Comparison of ENCODE assay signal across 8 mouse cellular contexts in genomic region chr19:5638416-5639005, GRCm38 (mm10). TPM values are rescaled to one million over a fixed set of nuclear protein-coding genes. Genes with fewer than 3 reads are reported as not detected.
DNase-seq lines count a peak whose midpoint lies in the region; ATAC-seq and TF ChIP-seq lines count a peak whose summit lies in the region.

No protein-coding gene starts in this region.

- ATAC-seq in lung, postnatal 0 days = no peak
- ATAC-seq in forebrain, embryonic 12.5 days (ENCODE audit: low FRiP score) = no peak
- ATAC-seq in limb, embryonic 13.5 days (ENCODE audit: low FRiP score, low read depth) = no peak
- no peak for ATAC-seq in stomach, embryonic 14.5 days (ENCODE audit: insufficient number of reproducible peaks, insufficient read depth, low FRiP score, low read depth)

- H3K36me3 ChIP-seq in lung, postnatal 0 days (ENCODE audit: insufficient read depth, low read length) = peaks cover 12% of the 10 kb centered on the region; the same call in 1 of the 2 replicates
- peaks cover 44% of the 10 kb centered on the region for H3K36me3 ChIP-seq in forebrain, embryonic 12.5 days (replicated peaks)
- H3K36me3 ChIP-seq in limb, embryonic 13.5 days = peaks cover 50% of the 10 kb centered on the region
- H3K36me3 ChIP-seq in stomach, embryonic 14.5 days (ENCODE audit: control insufficient read depth, insufficient read depth, low read length) = peaks cover 43% of the 10 kb centered on the region

- H3K27me3 ChIP-seq in lung, postnatal 0 days (replicated peaks; ENCODE audit: insufficient read depth, low read length) = no peaks in the 10 kb centered on the region
- no peaks in the 10 kb centered on the region for H3K27me3 ChIP-seq in forebrain, embryonic 12.5 days
- no peaks in the 10 kb centered on the region for H3K27me3 ChIP-seq in limb, embryonic 13.5 days
- H3K27me3 ChIP-seq in stomach, embryonic 14.5 days (ENCODE audit: control insufficient read depth, insufficient read depth, low read length) = no peaks in the 10 kb centered on the region

- peak overlapping the region; percentile 97 for H3K27ac ChIP-seq in lung, postnatal 0 days (ENCODE audit: low read length)
- H3K27ac ChIP-seq in forebrain, embryonic 12.5 days = no peak overlapping the region
- H3K27ac ChIP-seq in limb, embryonic 13.5 days = no peak overlapping the region
- no peak overlapping the region for H3K27ac ChIP-seq in stomach, embryonic 14.5 days (ENCODE audit: low read length)

- no peak for DNase-seq in lung, postnatal 0 days (ENCODE audit: low spot score)
- DNase-seq in lung, postnatal 10 days = no peak
- DNase-seq in layer of hippocampus, postnatal 25 days (ENCODE audit: extremely low spot score in 1 of 2, low spot score in 1 of 2) = no peak
- no peak for DNase-seq in embryo, embryonic 10.5 days (ENCODE audit: low spot score)
- no peak for DNase-seq in urinary bladder, adult 2 months (ENCODE audit: low spot score)

- H3K4me3 ChIP-seq in lung, postnatal 0 days (ENCODE audit: low read depth, low read length) = peak overlapping the region; percentile 92
- H3K4me3 ChIP-seq in forebrain, embryonic 12.5 days (replicated peaks) = peak overlapping the region; percentile 89
- peak overlapping the region; percentile 79 for H3K4me3 ChIP-seq in limb, embryonic 13.5 days
- H3K4me3 ChIP-seq in stomach, embryonic 14.5 days (ENCODE audit: low read depth, low read length) = peak overlapping the region; percentile 83

- no peaks in the 10 kb centered on the region for H3K9me3 ChIP-seq in lung, postnatal 0 days (ENCODE audit: low read length)
- H3K9me3 ChIP-seq in forebrain, embryonic 12.5 days = no peaks in the 10 kb centered on the region
- no peaks in the 10 kb centered on the region for H3K9me3 ChIP-seq in limb, embryonic 13.5 days
- H3K9me3 ChIP-seq in stomach, embryonic 14.5 days (ENCODE audit: control insufficient read depth, low read depth, low read length) = no peaks in the 10 kb centered on the region

- H3K4me1 ChIP-seq in lung, postnatal 0 days (ENCODE audit: insufficient read depth, low read depth, low read length) = peaks cover 11% of the 10 kb centered on the region
- H3K4me1 ChIP-seq in forebrain, embryonic 12.5 days = peaks cover 22% of the 10 kb centered on the region
- peaks cover 26% of the 10 kb centered on the region for H3K4me1 ChIP-seq in limb, embryonic 13.5 days
- H3K4me1 ChIP-seq in stomach, embryonic 14.5 days (ENCODE audit: control insufficient read depth, insufficient read depth, low read length) = peaks cover 7% of the 10 kb centered on the region; the same call in 1 of the 2 replicates

- no peak for TF ChIP-seq CTCF in lung, postnatal 0 days (IDR thresholded peaks at IDR 0.05)

- 90% methylated on average over 18 of the region's 18 CpGs for WGBS in lung, postnatal 0 days
- WGBS in forebrain, embryonic 12.5 days = 93% methylated on average over 18 of the region's 18 CpGs
- WGBS in limb, embryonic 13.5 days = 90% methylated on average over 18 of the region's 18 CpGs
- WGBS in stomach, embryonic 14.5 days = 92% methylated on average over 18 of the region's 18 CpGs

- no peak for TF ChIP-seq EP300 in lung, postnatal 0 days (IDR thresholded peaks at IDR 0.05)

- peak overlapping the region; percentile 86 for H3K4me2 ChIP-seq in lung, postnatal 0 days (replicated peaks; ENCODE audit: low read depth, low read length)
- H3K4me2 ChIP-seq in forebrain, embryonic 12.5 days = peak overlapping the region; percentile 82
- peak overlapping the region; percentile 92 for H3K4me2 ChIP-seq in limb, embryonic 13.5 days (replicated peaks)
- H3K4me2 ChIP-seq in stomach, embryonic 14.5 days (replicated peaks; ENCODE audit: low read depth, low read length) = peak overlapping the region; percentile 79

- H3K9ac ChIP-seq in lung, postnatal 0 days (replicated peaks; ENCODE audit: low read depth) = peak overlapping the region; percentile 85
- H3K9ac ChIP-seq in forebrain, embryonic 12.5 days = peak overlapping the region; percentile 93
- H3K9ac ChIP-seq in limb, embryonic 13.5 days = peak overlapping the region; percentile 87
- peak overlapping the region; percentile 84 for H3K9ac ChIP-seq in stomach, embryonic 14.5 days (replicated peaks; ENCODE audit: low read depth, low read length)

RNA-seq across cellular contexts. Expression of gene Rela, which starts 1.2 kb away (rescaled TPM):
- polyA plus RNA-seq in lung, postnatal 0 days (2015; fragmentation: Nextera tagmentation; extraction: Ambion mirVana) = 50.1 and 51.5 TPM in 2 replicates
- polyA plus RNA-seq in forebrain, embryonic 12.5 days (2016; fragmentation: Nextera tagmentation; extraction: Ambion mirVana) = 34.1 and 36.9 TPM in 2 replicates
- polyA plus RNA-seq in limb, embryonic 13.5 days (2015; fragmentation: Nextera tagmentation; extraction: Ambion mirVana) = 47.6 and 48.5 TPM in 2 replicates
- 49.0 and 52.2 TPM in 2 replicates for polyA plus RNA-seq in stomach, embryonic 14.5 days (2014; fragmentation: Nextera tagmentation; extraction: Ambion mirVana)
- total RNA-seq in layer of hippocampus, postnatal 25 days (2021) = 10 to 100 TPM; 20.6 to 22.0 TPM
- 58.3 and 64.0 TPM in 2 replicates for polyA plus RNA-seq in urinary bladder, adult 2 months (2012; rRNA removed)

RNA-seq across cellular contexts. Expression of gene Sipa1, which starts 25.0 kb away (rescaled TPM):
- 32.6 and 38.2 TPM in 2 replicates for polyA plus RNA-seq in lung, postnatal 0 days (2015; fragmentation: Nextera tagmentation; extraction: Ambion mirVana)
- 16.3 and 16.8 TPM in 2 replicates for polyA plus RNA-seq in forebrain, embryonic 12.5 days (2016; fragmentation: Nextera tagmentation; extraction: Ambion mirVana)
- 25.2 and 27.8 TPM in 2 replicates for polyA plus RNA-seq in limb, embryonic 13.5 days (2015; fragmentation: Nextera tagmentation; extraction: Ambion mirVana)
- 15.2 and 19.4 TPM in 2 replicates for polyA plus RNA-seq in stomach, embryonic 14.5 days (2014; fragmentation: Nextera tagmentation; extraction: Ambion mirVana)
- total RNA-seq in layer of hippocampus, postnatal 25 days (2021) = 10 to 100 TPM; 15.3 to 16.1 TPM
- 17.3 and 19.6 TPM in 2 replicates for polyA plus RNA-seq in urinary bladder, adult 2 months (2012; rRNA removed)

RNA-seq across cellular contexts. Expression of gene Kat5, which starts 28.5 kb away (rescaled TPM):
- polyA plus RNA-seq in lung, postnatal 0 days (2015; fragmentation: Nextera tagmentation; extraction: Ambion mirVana) = 51.1 and 51.9 TPM in 2 replicates
- 65.7 and 77.2 TPM in 2 replicates for polyA plus RNA-seq in forebrain, embryonic 12.5 days (2016; fragmentation: Nextera tagmentation; extraction: Ambion mirVana)
- 61.5 and 62.7 TPM in 2 replicates for polyA plus RNA-seq in limb, embryonic 13.5 days (2015; fragmentation: Nextera tagmentation; extraction: Ambion mirVana)
- polyA plus RNA-seq in stomach, embryonic 14.5 days (2014; fragmentation: Nextera tagmentation; extraction: Ambion mirVana) = 30.5 and 37.0 TPM in 2 replicates
- total RNA-seq in layer of hippocampus, postnatal 25 days (2021) = 10 to 100 TPM; 83.1 to 87.8 TPM
- 60.1 and 67.7 TPM in 2 replicates for polyA plus RNA-seq in urinary bladder, adult 2 months (2012; rRNA removed)

RNA-seq across cellular contexts. Expression of gene Rnaseh2c, which starts 36.8 kb away (rescaled TPM):
- polyA plus RNA-seq in lung, postnatal 0 days (2015; fragmentation: Nextera tagmentation; extraction: Ambion mirVana) = 59.6 and 68.5 TPM in 2 replicates
- polyA plus RNA-seq in forebrain, embryonic 12.5 days (2016; fragmentation: Nextera tagmentation; extraction: Ambion mirVana) = 162 and 191 TPM in 2 replicates
- polyA plus RNA-seq in limb, embryonic 13.5 days (2015; fragmentation: Nextera tagmentation; extraction: Ambion mirVana) = 143 and 144 TPM in 2 replicates
- 113 and 119 TPM in 2 replicates for polyA plus RNA-seq in stomach, embryonic 14.5 days (2014; fragmentation: Nextera tagmentation; extraction: Ambion mirVana)
- 10 to 100 TPM; 67.6 to 85.2 TPM for total RNA-seq in layer of hippocampus, postnatal 25 days (2021)
- 38.2 and 41.2 TPM in 2 replicates for polyA plus RNA-seq in urinary bladder, adult 2 months (2012; rRNA removed)

RNA-seq across cellular contexts. Expression of gene Map3k11, which starts 50.0 kb away (rescaled TPM):
- 36.8 and 36.9 TPM in 2 replicates for polyA plus RNA-seq in lung, postnatal 0 days (2015; fragmentation: Nextera tagmentation; extraction: Ambion mirVana)
- 19.2 and 22.2 TPM in 2 replicates for polyA plus RNA-seq in forebrain, embryonic 12.5 days (2016; fragmentation: Nextera tagmentation; extraction: Ambion mirVana)
- 18.2 and 18.5 TPM in 2 replicates for polyA plus RNA-seq in limb, embryonic 13.5 days (2015; fragmentation: Nextera tagmentation; extraction: Ambion mirVana)
- 20.0 and 21.5 TPM in 2 replicates for polyA plus RNA-seq in stomach, embryonic 14.5 days (2014; fragmentation: Nextera tagmentation; extraction: Ambion mirVana)
- 10 to 100 TPM; 17.4 to 21.1 TPM for total RNA-seq in layer of hippocampus, postnatal 25 days (2021)
- 19.9 and 22.0 TPM in 2 replicates for polyA plus RNA-seq in urinary bladder, adult 2 months (2012; rRNA removed)
